Comparison of ENCODE assay signal across 9 mouse cellular contexts in the genomic region with DNA sequence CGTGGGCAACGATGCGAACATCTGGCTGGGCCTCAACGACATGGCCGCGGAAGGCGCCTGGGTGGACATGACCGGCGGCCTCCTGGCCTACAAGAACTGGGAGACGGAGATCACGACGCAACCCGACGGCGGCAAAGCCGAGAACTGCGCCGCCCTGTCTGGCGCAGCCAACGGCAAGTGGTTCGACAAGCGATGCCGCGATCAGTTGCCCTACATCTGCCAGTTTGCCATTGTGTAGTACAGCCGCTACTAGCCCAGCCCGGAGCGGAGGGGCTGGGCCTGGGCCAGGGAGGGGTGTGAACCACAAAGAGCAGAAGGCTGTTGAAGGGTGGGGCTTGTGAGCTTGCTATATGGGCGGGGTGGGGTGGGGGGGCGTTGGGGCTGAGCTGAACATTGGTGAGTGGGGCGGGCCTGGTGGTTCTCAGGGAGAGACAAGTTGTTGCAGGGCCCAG. TPM values are rescaled to one million over a fixed set of nuclear protein-coding genes. Genes with fewer than 3 reads are reported as not detected.
A peak's percentile ranks its signal among the peaks of the same experiment; 100 is the strongest.
DNase-seq lines count a peak whose midpoint lies in the region; ATAC-seq lines count a peak whose summit lies in the region.
"Had no signal": no experiment of that assay in that cellular context is flagged by ENCODE, and none has a peak within 500 bp of the region (broad histone marks: within the 10 kb centered on the region; RNA-seq: fewer than 3 reads in every experiment).

No protein-coding gene starts in this region.

- no peaks in the 10 kb centered on the region for H3K9me3 ChIP-seq in embryonic facial prominence, embryonic 12.5 days
- H3K9me3 ChIP-seq in heart, embryonic 12.5 days (replicated peaks), result no peaks in the 10 kb centered on the region
- H3K9me3 ChIP-seq in liver, embryonic 16.5 days (replicated peaks; ENCODE audit: control insufficient read depth, low read length), result no peaks in the 10 kb centered on the region
- H3K9me3 ChIP-seq in neural tube, embryonic 13.5 days, result no peaks in the 10 kb centered on the region

- 0 out of 2 replicates have a peak, but pooled peaks cover 4% of the 10 kb centered on the region for H3K4me1 ChIP-seq in embryonic facial prominence, embryonic 12.5 days
- H3K4me1 ChIP-seq in heart, embryonic 12.5 days (replicated peaks), result 0 out of 2 replicates have a peak, but pooled peaks cover 5% of the 10 kb centered on the region
- no peaks in the 10 kb centered on the region for H3K4me1 ChIP-seq in liver, embryonic 16.5 days (ENCODE audit: control insufficient read depth, low read depth, low read length)
- H3K4me1 ChIP-seq in neural tube, embryonic 13.5 days (replicated peaks), result no peaks in the 10 kb centered on the region

- H3K9ac ChIP-seq in embryonic facial prominence, embryonic 12.5 days, result no peak overlapping the region
- peak overlapping the region; percentile 52; the same call in 1 of the 2 replicates for H3K9ac ChIP-seq in heart, embryonic 12.5 days
- H3K9ac ChIP-seq in liver, embryonic 16.5 days (ENCODE audit: low read depth, low read length), result no peak overlapping the region
- H3K9ac ChIP-seq in neural tube, embryonic 13.5 days, result no peak overlapping the region

- WGBS in embryonic facial prominence, embryonic 12.5 days, result 33% methylated on average over 30 of the region's 30 CpGs
- 19% methylated on average over 30 of the region's 30 CpGs for WGBS in heart, embryonic 12.5 days
- 41% methylated on average over 30 of the region's 30 CpGs for WGBS in liver, embryonic 16.5 days (ENCODE audit: insufficient replicate concordance)
- WGBS in neural tube, embryonic 13.5 days, result 30% methylated on average over 29 of the region's 30 CpGs

- 0 out of 2 replicates have a peak, but pooled peaks cover 3% of the 10 kb centered on the region for H3K27me3 ChIP-seq in embryonic facial prominence, embryonic 12.5 days
- H3K27me3 ChIP-seq in heart, embryonic 12.5 days (replicated peaks), result 0 out of 2 replicates have a peak, but pooled peaks cover 14% of the 10 kb centered on the region
- H3K27me3 ChIP-seq in liver, embryonic 16.5 days (ENCODE audit: control insufficient read depth, insufficient read depth, low read depth, low read length), result no peaks in the 10 kb centered on the region
- no peaks in the 10 kb centered on the region for H3K27me3 ChIP-seq in neural tube, embryonic 13.5 days

- H3K4me3 ChIP-seq in embryonic facial prominence, embryonic 12.5 days, result no peak overlapping the region
- H3K4me3 ChIP-seq in heart, embryonic 12.5 days, result peak overlapping the region; percentile 27
- H3K4me3 ChIP-seq in liver, embryonic 16.5 days (ENCODE audit: low read depth, low read length), result no peak overlapping the region
- H3K4me3 ChIP-seq in neural tube, embryonic 13.5 days, result peak overlapping the region; percentile 20
- H3K4me3 ChIP-seq: myocyte had no signal

- H3K27ac ChIP-seq in embryonic facial prominence, embryonic 12.5 days, result no peak overlapping the region
- H3K27ac ChIP-seq in heart, embryonic 12.5 days (ENCODE audit: poor library complexity, severe bottlenecking), result no peak overlapping the region
- no peak overlapping the region for H3K27ac ChIP-seq in liver, embryonic 16.5 days (ENCODE audit: low read length)
- no peak overlapping the region for H3K27ac ChIP-seq in neural tube, embryonic 13.5 days (replicated peaks)

- peak overlapping the region; percentile 38 for H3K4me2 ChIP-seq in embryonic facial prominence, embryonic 12.5 days (replicated peaks)
- H3K4me2 ChIP-seq in heart, embryonic 12.5 days, result peak overlapping the region; percentile 62
- H3K4me2 ChIP-seq in liver, embryonic 16.5 days (ENCODE audit: low read depth, low read length), result 0 out of 2 replicates have a peak overlapping the region, but pooled peaks have one; percentile 27
- H3K4me2 ChIP-seq in neural tube, embryonic 13.5 days, result peak overlapping the region; percentile 43

- DNase-seq in layer of hippocampus, adult 11-12 months (ENCODE audit: low spot score), result peak; percentile 35
- no peak for DNase-seq in layer of hippocampus, adult 9-10 months (ENCODE audit: low spot score)
- peak; percentile 40 for DNase-seq in kidney, adult 9 months
- peak; percentile 78 for DNase-seq in thymus, postnatal 14 days

- ATAC-seq in embryonic facial prominence, embryonic 12.5 days (ENCODE audit: insufficient number of reproducible peaks, insufficient read depth, low FRiP score, low TSS enrichment), result peak; percentile 58; the same call in 1 of the 2 replicates
- ATAC-seq in heart, embryonic 12.5 days (ENCODE audit: insufficient number of reproducible peaks, low FRiP score), result peak; percentile 43; the same call in 1 of the 2 replicates
- peak; percentile 44; the same call in 1 of the 2 replicates for ATAC-seq in liver, embryonic 16.5 days (ENCODE audit: low read depth)
- ATAC-seq in neural tube, embryonic 13.5 days (ENCODE audit: low read depth), result peak; percentile 54; the same call in 1 of the 2 replicates

- H3K36me3 ChIP-seq in embryonic facial prominence, embryonic 12.5 days, result no peaks in the 10 kb centered on the region
- H3K36me3 ChIP-seq in heart, embryonic 12.5 days, result no peaks in the 10 kb centered on the region
- H3K36me3 ChIP-seq in liver, embryonic 16.5 days (ENCODE audit: control insufficient read depth, insufficient read depth), result no peaks in the 10 kb centered on the region
- H3K36me3 ChIP-seq in neural tube, embryonic 13.5 days, result no peaks in the 10 kb centered on the region

RNA-seq across cellular contexts. Expression of a gene that starts 6.2 kb away (rescaled TPM):
- 0.17 TPM in 1 of 2 replicates, not detected in the other for polyA plus RNA-seq in embryonic facial prominence, embryonic 12.5 days (2016; fragmentation: Nextera tagmentation; extraction: Ambion mirVana)
- not detected in 2 replicates for polyA plus RNA-seq in heart, embryonic 12.5 days (2016; fragmentation: Nextera tagmentation; extraction: Ambion mirVana)
- 0.20 TPM in 1 of 2 replicates, not detected in the other for polyA plus RNA-seq in liver, embryonic 16.5 days (2015; fragmentation: Nextera tagmentation; extraction: Ambion mirVana)
- 0.51 and 0.99 TPM in 2 replicates for polyA plus RNA-seq in neural tube, embryonic 13.5 days (2015; fragmentation: Nextera tagmentation; extraction: Ambion mirVana)

RNA-seq across cellular contexts. Expression of a gene that starts 43.9 kb away (rescaled TPM):
- polyA plus RNA-seq in embryonic facial prominence, embryonic 12.5 days (2016; fragmentation: Nextera tagmentation; extraction: Ambion mirVana), result 93.3 and 93.7 TPM in 2 replicates
- 69.6 and 71.3 TPM in 2 replicates for polyA plus RNA-seq in heart, embryonic 12.5 days (2016; fragmentation: Nextera tagmentation; extraction: Ambion mirVana)
- 63.6 and 67.5 TPM in 2 replicates for polyA plus RNA-seq in liver, embryonic 16.5 days (2015; fragmentation: Nextera tagmentation; extraction: Ambion mirVana)
- polyA plus RNA-seq in neural tube, embryonic 13.5 days (2015; fragmentation: Nextera tagmentation; extraction: Ambion mirVana), result 69.4 and 81.3 TPM in 2 replicates

RNA-seq across cellular contexts. Expression of a gene that starts 43.9 kb away (rescaled TPM):
- 81.3 and 82.1 TPM in 2 replicates for polyA plus RNA-seq in embryonic facial prominence, embryonic 12.5 days (2016; fragmentation: Nextera tagmentation; extraction: Ambion mirVana)
- 62.2 and 64.5 TPM in 2 replicates for polyA plus RNA-seq in heart, embryonic 12.5 days (2016; fragmentation: Nextera tagmentation; extraction: Ambion mirVana)
- 26.3 and 27.6 TPM in 2 replicates for polyA plus RNA-seq in liver, embryonic 16.5 days (2015; fragmentation: Nextera tagmentation; extraction: Ambion mirVana)
- polyA plus RNA-seq in neural tube, embryonic 13.5 days (2015; fragmentation: Nextera tagmentation; extraction: Ambion mirVana), result 74.5 and 78.1 TPM in 2 replicates

RNA-seq across cellular contexts. Expression of a gene that starts 58.9 kb away (rescaled TPM):
- 6.2 and 6.3 TPM in 2 replicates for polyA plus RNA-seq in embryonic facial prominence, embryonic 12.5 days (2016; fragmentation: Nextera tagmentation; extraction: Ambion mirVana)
- 0.09 and 0.18 TPM in 2 replicates for polyA plus RNA-seq in heart, embryonic 12.5 days (2016; fragmentation: Nextera tagmentation; extraction: Ambion mirVana)
- polyA plus RNA-seq in liver, embryonic 16.5 days (2015; fragmentation: Nextera tagmentation; extraction: Ambion mirVana), result 0.78 and 1.2 TPM in 2 replicates
- 0.10 and 0.30 TPM in 2 replicates for polyA plus RNA-seq in neural tube, embryonic 13.5 days (2015; fragmentation: Nextera tagmentation; extraction: Ambion mirVana)
- polyA plus RNA-seq: myocyte had no signal

Comparison
In these comparisons a context has a peak if more than half of its experiments do, and no peak if none do; other contexts are left out.
1. H3K4me3 ChIP-seq: peak in heart, embryonic 12.5 days (single experiment) and neural tube, embryonic 13.5 days (single experiment); none in embryonic facial prominence, embryonic 12.5 days (single experiment) and liver, embryonic 16.5 days (single experiment).
2. Peak in every context shown above with its lines, with median percentiles within 50 percentile points of each other: ATAC-seq and H3K4me2 ChIP-seq.